Mouse (Mus musculus): Measurements from ENCODE around the gene Vamp2. TPM values are rescaled to one million over a fixed set of nuclear protein-coding genes. Genes with fewer than 3 reads are reported as not detected.
A peak's percentile ranks its signal among the peaks of the same experiment; 100 is the strongest.

Vamp2 gene
- polyA plus RNA-seq, 1 experiment, result 43.1 TPM

DNA sequence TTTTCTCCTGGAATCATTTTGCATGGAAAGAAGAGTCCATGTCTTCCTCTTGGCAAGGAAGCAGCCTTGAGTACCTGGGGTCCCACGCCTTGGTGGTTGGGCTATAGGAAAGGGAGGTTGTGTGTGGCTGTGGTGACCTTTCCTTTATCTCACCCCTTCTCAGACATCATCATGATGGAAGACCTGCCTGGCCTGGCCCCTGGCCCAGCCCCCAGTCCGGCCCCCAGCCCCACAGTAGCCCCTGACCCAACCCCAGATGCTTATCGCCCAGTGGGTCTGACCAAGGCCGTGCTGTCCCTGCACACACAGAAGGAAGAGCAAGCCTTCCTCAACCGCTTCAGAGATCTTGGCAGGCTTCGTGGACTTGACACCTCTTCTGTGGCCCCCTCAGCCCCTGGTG lies 16.9 kb downstream of the Vamp2 start:
- Histone ChIP-seq H3K36me3 (ENCODE audit: control insufficient read depth, insufficient read depth, low read length) (peaks cover 8% of the 10 kb centered on the region), H3K4me1 (ENCODE audit: control insufficient read depth, insufficient read depth, low read length) (peaks cover 4% of the 10 kb centered on the region), H3K4me3 (ENCODE audit: control insufficient read depth, low read depth, low read length) (peak overlapping the region; percentile 62), H3K27me3 (ENCODE audit: control insufficient read depth, insufficient read depth, low read length) (no peaks in the 10 kb centered on the region), H3K27ac (ENCODE audit: control insufficient read depth, insufficient read depth, low read depth, low read length) (no peak overlapping the region)
- TF ChIP-seq CTCF (IDR thresholded peaks at IDR 0.05; ENCODE audit: control insufficient read depth, insufficient read depth, insufficient replicate concordance, low read depth, low read length) (no peak), POLR2A (IDR thresholded peaks at IDR 0.05; ENCODE audit: control insufficient read depth, low read depth, low read length) (no peak)

DNA sequence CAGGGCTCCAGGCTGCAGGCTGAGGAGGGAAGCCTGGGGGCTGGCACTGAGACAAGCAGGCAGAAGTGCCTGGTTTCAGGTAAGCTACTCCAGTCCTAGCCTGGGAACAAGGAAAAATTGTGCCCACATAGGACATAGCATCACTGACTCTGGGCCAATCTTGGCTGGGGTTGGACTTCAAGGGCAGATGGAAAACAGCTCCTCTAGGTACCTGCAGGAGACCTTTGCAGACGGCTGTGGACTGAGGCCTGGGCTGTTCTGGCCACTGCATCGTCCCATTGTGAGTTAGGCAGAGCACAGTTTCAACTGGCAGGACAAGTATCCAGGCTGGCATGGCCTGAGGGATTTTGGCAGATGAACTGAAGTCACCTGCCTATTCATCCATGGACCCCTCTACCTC lies 17.5 kb downstream of the Vamp2 start:
- TF ChIP-seq CTCF (IDR thresholded peaks at IDR 0.05; ENCODE audit: control insufficient read depth, insufficient read depth, insufficient replicate concordance, low read depth, low read length) (no peak), POLR2A (IDR thresholded peaks at IDR 0.05; ENCODE audit: control insufficient read depth, low read depth, low read length) (no peak)
- Histone ChIP-seq H3K27me3 (ENCODE audit: control insufficient read depth, insufficient read depth, low read length) (no peaks in the 10 kb centered on the region), H3K36me3 (ENCODE audit: control insufficient read depth, insufficient read depth, low read length) (peaks cover 8% of the 10 kb centered on the region), H3K4me1 (ENCODE audit: control insufficient read depth, insufficient read depth, low read length) (peaks cover 4% of the 10 kb centered on the region), H3K4me3 (ENCODE audit: control insufficient read depth, low read depth, low read length) (peak overlapping the region; percentile 61), H3K27ac (ENCODE audit: control insufficient read depth, insufficient read depth, low read depth, low read length) (no peak overlapping the region)

DNA sequence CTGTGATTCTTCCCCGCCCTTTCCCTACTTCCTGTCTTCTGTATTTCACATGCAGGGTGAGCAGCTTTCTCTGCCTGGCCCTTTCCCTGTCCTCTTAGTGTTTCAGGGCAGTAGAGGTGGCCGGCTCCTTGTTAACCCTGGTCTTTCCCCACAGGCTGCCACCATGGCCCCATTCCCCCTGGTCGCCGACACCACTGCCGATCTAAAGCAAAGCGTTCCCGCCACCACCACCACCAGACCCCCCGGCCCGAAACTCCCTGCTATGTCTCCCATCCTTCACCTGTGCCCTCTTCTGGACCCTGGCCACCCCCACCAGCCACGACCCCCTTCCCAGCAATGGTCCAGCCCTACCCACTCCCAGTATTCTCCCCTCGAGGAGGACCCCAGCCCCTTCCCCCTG lies 18.0 kb downstream of the Vamp2 start:
- TF ChIP-seq CTCF (IDR thresholded peaks at IDR 0.05; ENCODE audit: control insufficient read depth, insufficient read depth, insufficient replicate concordance, low read depth, low read length), result no peak
- TF ChIP-seq POLR2A (IDR thresholded peaks at IDR 0.05; ENCODE audit: control insufficient read depth, low read depth, low read length), result no peak
- H3K4me3 ChIP-seq (ENCODE audit: control insufficient read depth, low read depth, low read length), result no peak overlapping the region; the same call in 1 of the 2 replicates
- H3K36me3 ChIP-seq (ENCODE audit: control insufficient read depth, insufficient read depth, low read length), result peaks cover 5% of the 10 kb centered on the region
- no peaks in the 10 kb centered on the region for H3K27me3 ChIP-seq (ENCODE audit: control insufficient read depth, insufficient read depth, low read length)
- no peak overlapping the region for H3K27ac ChIP-seq (ENCODE audit: control insufficient read depth, insufficient read depth, low read depth, low read length)
- peaks cover 4% of the 10 kb centered on the region for H3K4me1 ChIP-seq (ENCODE audit: control insufficient read depth, insufficient read depth, low read length)

DNA sequence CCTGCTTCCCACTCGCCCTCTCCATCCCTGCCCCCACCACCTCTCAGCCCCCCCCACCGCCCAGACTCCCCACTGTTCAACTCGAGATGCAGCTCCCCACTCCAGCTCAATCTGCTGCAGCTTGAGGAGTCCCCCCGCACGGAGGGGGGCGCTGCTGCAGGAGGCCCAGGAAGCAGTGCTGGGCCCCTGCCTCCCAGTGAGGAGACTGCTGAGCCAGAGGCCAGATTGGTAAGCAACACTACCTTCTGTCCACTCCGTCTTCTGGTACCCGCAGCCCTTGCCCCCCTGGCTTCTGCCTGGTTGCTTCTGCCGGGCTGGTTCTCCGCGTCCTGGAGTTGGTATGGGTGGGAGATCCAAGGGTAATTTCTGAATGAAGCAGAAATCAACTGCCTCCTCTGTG lies 18.6 kb downstream of the Vamp2 start:
- peaks cover 2% of the 10 kb centered on the region for H3K36me3 ChIP-seq (ENCODE audit: control insufficient read depth, insufficient read depth, low read length)
- H3K4me3 ChIP-seq (ENCODE audit: control insufficient read depth, low read depth, low read length), result no peak overlapping the region
- peaks cover 4% of the 10 kb centered on the region for H3K4me1 ChIP-seq (ENCODE audit: control insufficient read depth, insufficient read depth, low read length)
- no peaks in the 10 kb centered on the region for H3K27me3 ChIP-seq (ENCODE audit: control insufficient read depth, insufficient read depth, low read length)
- no peak for TF ChIP-seq POLR2A (IDR thresholded peaks at IDR 0.05; ENCODE audit: control insufficient read depth, low read depth, low read length)
- no peak overlapping the region for H3K27ac ChIP-seq (ENCODE audit: control insufficient read depth, insufficient read depth, low read depth, low read length)

DNA sequence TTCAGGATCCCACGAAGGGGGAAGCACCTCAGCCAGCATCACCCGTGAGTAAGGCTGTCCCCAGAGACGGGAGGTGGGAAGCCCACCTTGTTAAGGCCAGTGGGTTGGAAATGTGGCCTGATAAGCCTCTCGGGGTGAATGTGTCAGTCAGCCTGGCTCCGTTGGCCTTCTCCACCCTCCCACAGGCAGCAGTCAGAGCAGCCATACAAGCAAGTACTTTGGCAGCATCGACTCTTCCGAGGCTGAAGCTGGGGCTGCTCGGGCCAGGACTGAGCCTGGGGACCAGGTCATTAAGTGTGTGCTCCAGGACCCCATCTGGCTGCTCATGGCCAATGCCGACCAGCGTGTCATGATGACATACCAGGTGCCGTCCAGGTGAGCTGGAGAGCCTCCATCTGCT lies 19.4 kb downstream of the Vamp2 start:
- no peak for TF ChIP-seq CTCF (IDR thresholded peaks at IDR 0.05; ENCODE audit: control insufficient read depth, insufficient read depth, insufficient replicate concordance, low read depth, low read length)
- no peak for TF ChIP-seq POLR2A (IDR thresholded peaks at IDR 0.05; ENCODE audit: control insufficient read depth, low read depth, low read length)
- Histone ChIP-seq H3K36me3 (ENCODE audit: control insufficient read depth, insufficient read depth, low read length) (peaks cover 2% of the 10 kb centered on the region), H3K4me3 (ENCODE audit: control insufficient read depth, low read depth, low read length) (no peak overlapping the region), H3K27me3 (ENCODE audit: control insufficient read depth, insufficient read depth, low read length) (no peaks in the 10 kb centered on the region), H3K27ac (ENCODE audit: control insufficient read depth, insufficient read depth, low read depth, low read length) (no peak overlapping the region), H3K4me1 (ENCODE audit: control insufficient read depth, insufficient read depth, low read length) (peaks cover 4% of the 10 kb centered on the region)

DNA sequence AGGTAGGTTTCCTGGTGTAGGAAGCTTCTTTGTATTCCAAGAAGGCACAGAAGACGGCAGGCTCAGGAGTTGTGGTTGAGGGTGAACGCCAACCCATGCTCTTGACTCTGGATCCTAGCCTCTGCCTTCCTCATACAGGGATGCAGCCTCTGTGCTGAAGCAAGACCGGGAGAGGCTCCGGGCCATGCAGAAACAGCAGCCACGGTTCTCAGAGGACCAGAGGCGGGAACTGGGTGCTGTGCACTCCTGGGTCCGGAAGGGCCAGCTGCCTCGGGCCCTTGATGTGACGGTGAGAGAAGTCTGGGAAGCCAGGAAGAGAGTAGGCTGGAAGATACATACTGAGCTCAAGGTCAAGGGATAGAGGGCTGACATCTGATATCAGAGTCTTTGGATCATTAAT lies 19.9 kb downstream of the Vamp2 start:
- TF ChIP-seq POLR2A (IDR thresholded peaks at IDR 0.05; ENCODE audit: control insufficient read depth, low read depth, low read length) (no peak), CTCF (IDR thresholded peaks at IDR 0.05; ENCODE audit: control insufficient read depth, insufficient read depth, insufficient replicate concordance, low read depth, low read length) (no peak)
- H3K4me1 ChIP-seq (ENCODE audit: control insufficient read depth, insufficient read depth, low read length), result peaks cover 4% of the 10 kb centered on the region
- H3K27ac ChIP-seq (ENCODE audit: control insufficient read depth, insufficient read depth, low read depth, low read length), result no peak overlapping the region
- no peak overlapping the region for H3K4me3 ChIP-seq (ENCODE audit: control insufficient read depth, low read depth, low read length)
- no peaks in the 10 kb centered on the region for H3K27me3 ChIP-seq (ENCODE audit: control insufficient read depth, insufficient read depth, low read length)
- H3K36me3 ChIP-seq (ENCODE audit: control insufficient read depth, insufficient read depth, low read length), result peaks cover 2% of the 10 kb centered on the region; the same call in 1 of the 2 replicates

DNA sequence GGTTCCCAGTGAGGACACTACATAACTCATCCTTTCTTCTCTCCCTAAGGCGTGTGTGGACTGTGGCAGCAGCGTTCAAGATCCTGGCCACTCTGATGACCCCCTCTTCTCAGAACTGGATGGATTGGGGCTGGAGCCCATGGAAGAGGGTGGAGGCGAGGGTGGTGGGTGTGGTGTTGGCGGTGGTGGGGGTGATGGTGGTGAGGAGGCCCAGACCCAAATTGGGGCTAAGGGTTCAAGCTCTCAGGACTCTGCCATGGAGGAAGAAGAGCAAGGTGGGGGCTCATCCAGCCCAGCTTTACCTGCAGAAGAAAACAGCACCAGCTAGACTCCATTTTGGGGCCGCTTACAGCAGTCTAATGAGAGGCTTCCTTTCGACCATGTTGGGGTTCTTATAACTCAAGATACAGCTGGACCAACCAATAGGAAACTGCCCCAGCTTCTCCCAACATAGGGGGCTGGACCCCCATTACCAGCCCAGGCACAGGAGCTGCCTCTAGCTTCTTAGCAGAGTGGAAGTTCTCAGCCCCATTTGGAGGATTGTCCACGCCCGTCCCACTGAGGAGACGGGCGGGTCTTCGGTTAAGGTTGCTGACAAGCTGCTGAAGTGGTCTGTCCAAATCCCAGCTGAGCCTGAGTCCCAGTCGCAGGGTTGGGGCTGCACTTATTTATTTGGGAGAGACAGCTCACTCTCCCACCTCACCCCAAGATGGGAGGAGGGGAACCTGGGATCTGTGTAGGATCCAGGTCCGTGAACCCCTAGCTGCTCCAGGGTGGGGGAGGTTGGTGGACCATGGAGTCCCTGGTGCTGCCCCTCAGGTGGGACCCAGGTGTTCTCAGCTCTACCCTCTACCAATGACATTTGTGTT lies 21.0 kb downstream of the Vamp2 start:
- H3K27me3 ChIP-seq (ENCODE audit: control insufficient read depth, insufficient read depth, low read length), result no peaks in the 10 kb centered on the region
- peaks cover 4% of the 10 kb centered on the region for H3K4me1 ChIP-seq (ENCODE audit: control insufficient read depth, insufficient read depth, low read length)
- H3K36me3 ChIP-seq (ENCODE audit: control insufficient read depth, insufficient read depth, low read length), result peaks cover 2% of the 10 kb centered on the region; the same call in 1 of the 2 replicates
- H3K4me3 ChIP-seq (ENCODE audit: control insufficient read depth, low read depth, low read length), result no peak overlapping the region
- no peak for TF ChIP-seq POLR2A (IDR thresholded peaks at IDR 0.05; ENCODE audit: control insufficient read depth, low read depth, low read length)
- no peak for TF ChIP-seq CTCF (IDR thresholded peaks at IDR 0.05; ENCODE audit: control insufficient read depth, insufficient read depth, insufficient replicate concordance, low read depth, low read length)
- H3K27ac ChIP-seq (ENCODE audit: control insufficient read depth, insufficient read depth, low read depth, low read length), result no peak overlapping the region

Measured in testis, adult 2 months (tissue).